Mouse (Mus musculus): ENCODE measurements around the gene Zbtb38.

Zbtb38 gene

GRCm38 (mm10) chr9:96639451-96639850, 113.2 kb downstream of the Zbtb38 start:
- WGBS, result 70% methylated on average over 7 of the region's 7 CpGs

GRCm38 (mm10) chr9:96638508-96638907, 114.1 kb downstream of the Zbtb38 start:
- 80% methylated on average over 7 of the region's 7 CpGs for WGBS

- WGBS, result 76% methylated on average over 7 of the region's 7 CpGs
Measured at GRCm38 (mm10) chr9:96637157-96637548, 115.5 kb downstream of the Zbtb38 start.

GRCm38 (mm10) chr9:96636423-96637156, 116.0 kb downstream of the Zbtb38 start:
- WGBS, result 67% methylated on average over 9 of the region's 9 CpGs

GRCm38 (mm10) chr9:96635899-96636298, 116.7 kb downstream of the Zbtb38 start:
- WGBS, result 78% methylated on average over 3 of the region's 3 CpGs

GRCm38 (mm10) chr9:96635176-96635575, 117.5 kb downstream of the Zbtb38 start:
- WGBS, result 82% methylated on average over 6 of the region's 6 CpGs

- WGBS, result 95% methylated on average over 2 of the region's 2 CpGs
Measured at GRCm38 (mm10) chr9:96633771-96634170, 118.9 kb downstream of the Zbtb38 start.
